Mouse (Mus musculus) embryonic facial prominence, embryonic 11.5 days (tissue): ENCODE measurements around the gene Hmgcs1. TPM values are rescaled to one million over a fixed set of nuclear protein-coding genes. Genes with fewer than 3 reads are reported as not detected.

Experiments
- ATAC-seq: fragments of 200-750 bp; cut with Nextera tagmentation; replicated peaks from 2 replicates; pipeline ENCODE4 v1.8.0; 2017; ENCODE audit warnings: low read depth; ENCODE audit not compliant: insufficient number of reproducible peaks, low FRiP score, low TSS enrichment
- DNase-seq: peaks from one replicate; pipeline ENCODE4 v3.0.0-alpha.2; 2015; ENCODE audit warnings: low spot score
- H3K27ac ChIP-seq: fragments of 300-500 bp; sonication (generic); replicated peaks from 2 replicates; pipeline ENCODE4 v1.5.1; 2014; ENCODE audit warnings: mild to moderate bottlenecking, low read depth, low read length, control low read depth
- H3K27me3 ChIP-seq: fragments of 300-500 bp; sonication (generic); 2 replicates; pipeline ENCODE4 v1.6.1; 2014; ENCODE audit warnings: mild to moderate bottlenecking, low read length, moderate library complexity, mixed read lengths; ENCODE audit not compliant: control insufficient read depth, insufficient read depth
- H3K36me3 ChIP-seq: fragments of 300-500 bp; sonication (generic); replicated peaks from 2 replicates; pipeline ENCODE4 v1.6.1; 2014; ENCODE audit warnings: low read depth, mild to moderate bottlenecking, low read length, moderate library complexity, mixed read lengths; ENCODE audit not compliant: control insufficient read depth, insufficient read depth
- H3K4me1 ChIP-seq: fragments of 300-500 bp; sonication (generic); 2 replicates; pipeline ENCODE4 v1.6.1; 2014; ENCODE audit warnings: low read length, mixed read lengths; ENCODE audit not compliant: control insufficient read depth, insufficient read depth
- H3K4me2 ChIP-seq: fragments of 300-500 bp; sonication (generic); 2 replicates; pipeline ENCODE4 v1.6.1; 2014; ENCODE audit warnings: low read depth, mild to moderate bottlenecking, control low read depth, low read length, moderate library complexity
- H3K4me3 ChIP-seq: fragments of 300-500 bp; sonication (generic); 2 replicates; pipeline ENCODE4 v1.5.1; 2014; ENCODE audit warnings: low read depth, low read length, control low read depth
- H3K9ac ChIP-seq: fragments of 300-500 bp; sonication (generic); replicated peaks from 2 replicates; pipeline ENCODE4 v1.6.1; 2014; ENCODE audit warnings: mild to moderate bottlenecking, control low read depth, low read length
- H3K9me3 ChIP-seq: fragments of 300-500 bp; sonication (generic); replicated peaks from 2 replicates; pipeline ENCODE4 v1.6.1; 2016; ENCODE audit warnings: mild to moderate bottlenecking, low read length, inconsistent platforms, mixed read lengths; ENCODE audit not compliant: control insufficient read depth
- WGBS: fragments of 180-500 bp; shearing (Covaris S2); extraction: QIAGEN DNeasy Blood & Tissue Kit; methylation state at CpG from one replicate; pipeline ENCODE4 v1.1.7; 2014; 5-methylcytosine and 5-hydroxymethylcytosine counted together
- polyA plus RNA-seq: library from polyadenylated mRNA; unstranded; fragments of >200 nt; fragmentation: Nextera tagmentation; extraction: Ambion mirVana; gene quantifications from 2 replicates; pipeline ENCODE4 v1.2.1, GENCODE M21; 2014

Gene Hmgcs1
- polyA plus RNA-seq, 1 experiment from 2014 or later = 293 TPM

DNA sequence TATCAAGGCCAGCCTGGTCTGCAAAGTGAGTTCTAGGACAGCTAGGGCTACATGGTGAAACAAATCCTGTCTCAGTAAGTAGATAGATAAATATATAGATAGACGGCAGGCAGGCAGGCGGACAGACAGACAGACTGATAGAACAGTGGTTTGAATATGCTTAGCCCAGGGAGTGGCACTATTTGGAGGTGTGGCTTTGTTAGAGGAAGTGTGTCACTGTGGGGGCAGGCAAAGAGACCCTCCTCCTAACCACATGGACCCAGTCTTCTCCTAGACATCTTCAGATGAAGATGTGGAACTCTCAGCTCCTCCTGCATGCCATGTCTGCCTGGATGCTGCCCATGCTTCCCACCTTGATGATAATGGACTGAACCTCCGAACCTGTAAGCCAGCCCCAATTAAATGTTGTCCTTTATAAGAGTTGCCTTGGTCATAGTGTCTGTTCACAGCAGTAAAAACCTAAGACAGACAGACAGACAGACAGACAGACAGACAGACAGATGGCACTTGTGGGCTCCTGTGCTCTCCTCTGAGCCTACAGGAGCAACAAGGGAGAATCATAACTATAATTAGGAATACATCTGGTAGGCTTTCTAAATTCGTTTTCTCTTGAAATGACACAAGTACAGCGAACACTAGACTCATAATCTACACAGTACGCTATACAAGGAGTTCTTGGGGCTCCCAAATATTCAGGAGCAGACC, 52.7 kb downstream of the Hmgcs1 start:
- Histone ChIP-seq H3K4me1 (no peaks in the 10 kb centered on the region; the same call in 1 of the 2 replicates), H3K27me3 (no peaks in the 10 kb centered on the region), H3K9ac (no peak overlapping the region), H3K4me3 (no peak overlapping the region), H3K27ac (no peak overlapping the region), H3K36me3 (no peaks in the 10 kb centered on the region), H3K4me2 (no peak overlapping the region), H3K9me3 (no peaks in the 10 kb centered on the region)
- ATAC-seq (no peak), DNase-seq (no peak)
- WGBS = 82% methylated on average over 6 of the region's 6 CpGs

DNA sequence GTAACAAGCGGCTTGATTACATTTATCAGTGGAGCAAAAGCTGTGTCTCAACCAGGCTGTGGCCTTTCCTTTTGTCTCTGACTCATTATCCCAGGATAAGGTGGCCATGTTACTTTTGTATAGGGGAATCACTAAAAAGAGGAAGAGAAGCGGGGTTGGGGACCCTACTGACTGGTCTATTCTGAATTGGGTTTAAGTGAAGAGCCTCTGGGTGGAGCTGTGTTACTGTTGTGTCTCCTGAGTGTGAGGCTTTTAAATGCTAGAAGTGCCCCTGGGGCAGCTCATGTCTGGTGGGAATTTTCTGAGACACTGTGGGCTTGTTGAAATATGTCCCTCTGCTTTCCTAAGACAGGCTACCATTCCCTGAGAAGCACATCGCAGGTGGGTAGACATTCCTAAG, 53.3 kb downstream of the Hmgcs1 start:
- no peaks in the 10 kb centered on the region for H3K9me3 ChIP-seq
- no peak for ATAC-seq
- no peaks in the 10 kb centered on the region for H3K27me3 ChIP-seq
- H3K9ac ChIP-seq = no peak overlapping the region
- H3K4me3 ChIP-seq = no peak overlapping the region
- H3K4me1 ChIP-seq = no peaks in the 10 kb centered on the region; the same call in 1 of the 2 replicates
- WGBS = 62% methylated on average over 3 of the region's 3 CpGs
- H3K36me3 ChIP-seq = no peaks in the 10 kb centered on the region
- no peak for DNase-seq
- no peak overlapping the region for H3K27ac ChIP-seq
- no peak overlapping the region for H3K4me2 ChIP-seq

DNA sequence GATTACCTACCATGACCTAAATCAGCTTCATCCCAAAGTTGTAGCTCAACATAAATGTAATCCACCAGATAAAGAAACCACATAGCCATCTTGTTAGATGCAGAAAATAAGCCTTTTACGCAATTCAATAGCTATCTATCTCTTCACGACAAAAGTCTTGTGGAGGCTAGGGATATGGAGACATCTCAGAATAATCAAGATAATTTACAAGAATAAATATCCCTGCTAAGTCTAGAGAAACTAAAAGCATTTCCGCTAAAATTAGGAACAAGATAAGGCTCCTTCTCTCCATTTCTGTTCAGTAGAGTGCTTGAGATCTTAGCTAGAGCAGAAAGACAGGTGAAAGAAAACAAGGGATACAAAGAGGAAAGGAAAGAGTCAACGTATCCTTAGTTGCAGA, 56.8 kb downstream of the Hmgcs1 start:
- Histone ChIP-seq H3K9me3 (no peaks in the 10 kb centered on the region), H3K9ac (no peak overlapping the region), H3K4me1 (no peaks in the 10 kb centered on the region; the same call in 1 of the 2 replicates), H3K27ac (no peak overlapping the region), H3K36me3 (no peaks in the 10 kb centered on the region), H3K4me3 (no peak overlapping the region), H3K27me3 (no peaks in the 10 kb centered on the region), H3K4me2 (no peak overlapping the region)
- no peak for ATAC-seq
- WGBS = 91% methylated on average over 4 of the region's 4 CpGs
- DNase-seq = no peak

DNA sequence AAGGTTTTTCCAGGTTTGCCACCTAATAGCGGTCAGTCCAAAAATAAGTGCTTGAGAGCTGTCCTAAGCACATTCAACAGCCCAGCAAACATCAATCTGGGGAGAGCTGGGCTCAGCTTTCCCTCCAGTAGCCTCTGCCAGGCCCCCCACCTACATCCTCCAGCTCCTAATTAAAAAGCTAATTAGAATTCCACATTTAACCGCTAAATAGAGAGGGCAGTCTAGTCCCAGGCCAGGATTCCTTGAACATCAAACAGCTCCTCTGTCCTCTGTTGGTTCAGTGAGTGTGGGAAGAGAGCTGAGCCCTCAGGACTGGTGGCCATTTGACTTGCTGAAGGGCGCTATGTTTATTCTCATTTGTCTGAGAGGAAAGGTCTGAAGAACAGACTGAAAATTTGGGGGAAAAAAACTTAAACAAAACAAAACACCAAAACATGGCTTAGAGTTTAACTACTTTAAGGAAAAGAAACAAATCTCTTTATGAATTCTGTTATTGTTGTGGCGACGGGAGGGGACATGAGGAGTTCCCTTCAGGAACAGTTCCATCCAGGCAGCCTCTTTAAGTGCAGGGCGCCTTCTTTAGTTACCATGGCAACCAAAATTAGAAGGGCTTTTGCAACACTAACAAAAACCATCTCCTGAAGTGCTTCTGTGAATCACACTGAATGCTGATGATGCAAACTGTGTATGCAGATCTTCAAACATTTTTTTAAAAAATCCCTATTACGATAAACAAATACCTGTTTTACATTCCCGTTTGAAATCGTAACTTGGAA, 63.9 kb downstream of the Hmgcs1 start:
- no peak overlapping the region for H3K4me2 ChIP-seq
- 52% methylated on average over 9 of the region's 9 CpGs for WGBS
- no peaks in the 10 kb centered on the region for H3K36me3 ChIP-seq
- DNase-seq = peak; percentile 34
- H3K4me3 ChIP-seq = no peak overlapping the region
- H3K27ac ChIP-seq = no peak overlapping the region
- no peaks in the 10 kb centered on the region for H3K27me3 ChIP-seq
- no peak overlapping the region for H3K9ac ChIP-seq
- no peaks in the 10 kb centered on the region for H3K9me3 ChIP-seq
- H3K4me1 ChIP-seq = no peaks in the 10 kb centered on the region
- no peak for ATAC-seq

DNA sequence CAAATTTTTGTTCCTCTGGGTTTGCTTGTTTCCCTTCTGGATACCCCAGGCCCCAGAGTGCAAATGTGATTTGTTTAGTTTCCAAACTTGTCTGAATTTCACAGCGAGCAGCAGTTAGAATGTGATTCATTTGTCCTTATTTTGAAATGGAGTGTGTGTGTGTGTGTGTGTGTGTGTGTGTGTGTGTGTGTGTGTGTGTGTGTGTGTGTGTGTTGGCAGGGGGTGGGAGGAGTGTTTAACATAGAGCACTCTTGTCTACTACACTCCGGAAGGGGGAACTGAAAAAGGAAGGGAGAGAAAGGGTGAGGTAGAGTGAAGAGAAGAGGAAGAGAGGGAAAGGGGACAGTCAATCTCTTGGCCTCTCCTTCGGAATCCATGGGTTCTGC, 64.4 kb downstream of the Hmgcs1 start:
- H3K4me2 ChIP-seq = peak overlapping the region; percentile 93
- no peak overlapping the region; the same call in 1 of the 2 replicates for H3K4me3 ChIP-seq
- H3K9ac ChIP-seq = no peak overlapping the region; the same call in 1 of the 2 replicates
- ATAC-seq (no peak), DNase-seq (no peak)
- WGBS = 37% methylated on average over 3 of the region's 3 CpGs
- no peaks in the 10 kb centered on the region for H3K27me3 ChIP-seq
- H3K27ac ChIP-seq = no peak overlapping the region
- no peaks in the 10 kb centered on the region for H3K36me3 ChIP-seq
- no peaks in the 10 kb centered on the region for H3K4me1 ChIP-seq
- no peaks in the 10 kb centered on the region for H3K9me3 ChIP-seq

DNA sequence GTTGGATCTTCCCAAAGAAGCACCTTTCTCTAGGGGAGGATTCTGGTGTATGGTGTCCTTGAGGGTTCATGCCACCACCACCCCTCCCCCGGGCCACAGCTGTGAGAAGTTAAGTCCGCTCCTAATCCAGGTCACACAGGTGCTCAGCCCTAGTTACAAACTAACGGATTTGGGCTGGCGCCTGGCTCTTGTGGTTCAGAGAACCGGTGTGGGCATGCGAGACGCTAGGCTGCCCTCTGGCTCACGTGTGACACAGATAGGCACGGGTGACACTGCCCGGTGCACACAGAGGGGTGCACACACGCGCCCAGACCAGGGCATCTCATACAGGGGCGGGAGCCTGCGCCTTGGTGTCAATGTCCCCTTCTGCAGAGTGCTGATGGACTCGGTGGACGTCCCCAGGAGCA, 65.0 kb downstream of the Hmgcs1 start:
- peak overlapping the region; percentile 93 for H3K4me2 ChIP-seq
- no peaks in the 10 kb centered on the region for H3K9me3 ChIP-seq
- DNase-seq = no peak
- H3K9ac ChIP-seq = peak overlapping the region; percentile 60
- H3K4me3 ChIP-seq = peak overlapping the region; percentile 54
- WGBS = 1% methylated on average over 16 of the region's 16 CpGs
- no peak overlapping the region for H3K27ac ChIP-seq
- no peaks in the 10 kb centered on the region for H3K36me3 ChIP-seq
- H3K4me1 ChIP-seq = no peaks in the 10 kb centered on the region
- H3K27me3 ChIP-seq = no peaks in the 10 kb centered on the region
- peak; percentile 59 for ATAC-seq

DNA sequence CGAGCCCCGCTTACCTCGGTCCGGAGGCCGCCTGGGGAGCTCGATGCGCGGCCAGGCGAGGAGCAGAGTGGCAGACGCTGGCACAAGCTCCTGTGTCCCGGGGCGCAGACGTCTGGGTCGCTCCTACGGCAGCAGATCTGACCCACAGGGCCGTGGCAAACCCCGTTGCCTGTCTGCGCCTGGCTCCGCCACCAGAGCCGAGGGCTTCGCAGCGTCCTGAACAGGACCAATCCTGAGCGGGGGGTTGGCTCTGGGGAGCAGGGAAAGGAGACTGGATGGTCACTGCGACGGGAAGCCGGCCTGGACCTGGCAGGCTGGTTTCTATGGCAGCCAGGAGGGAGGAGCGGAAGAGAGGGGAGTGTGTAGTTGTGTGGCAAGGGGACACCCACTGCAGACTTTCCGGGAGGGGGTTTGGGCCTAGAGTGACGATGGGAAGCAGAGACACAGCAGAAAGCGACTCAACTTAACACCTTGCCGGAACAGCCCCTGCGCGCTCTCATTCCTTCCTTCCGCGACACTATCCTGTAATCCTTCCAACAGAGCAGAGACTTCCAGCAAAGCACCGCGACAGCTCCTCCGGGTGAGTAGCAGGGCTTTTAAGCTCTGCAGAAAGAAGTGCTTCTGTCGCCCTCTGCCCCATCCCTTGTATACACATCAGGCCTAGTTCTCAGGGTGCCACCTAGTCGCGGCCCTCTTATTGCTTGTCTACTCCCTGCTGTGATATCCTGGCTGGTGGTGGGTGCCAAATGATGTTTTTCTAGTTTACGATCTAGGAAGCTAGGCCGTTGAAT, 65.7 kb downstream of the Hmgcs1 start, which contains the start of gene Nim1k:
TSS of gene Nim1k (minus strand) at position 202 of the 791 bp plus-strand sequence.
- H3K27ac ChIP-seq = no peak within 1 kb of the TSS
- ATAC-seq (peak; percentile 97), DNase-seq (peak; percentile 82)

More for the DNA sequence above, 65.7 kb downstream of the Hmgcs1 start, which contains the start of gene Nim1k:
- Histone ChIP-seq H3K27me3 (no peaks in the 10 kb centered on the region), H3K36me3 (no peaks in the 10 kb centered on the region), H3K4me1 (no peaks in the 10 kb centered on the region), H3K4me2 (peak within 1 kb of the TSS; percentile 93), H3K9me3 (no peaks in the 10 kb centered on the region), H3K4me3 (peak within 1 kb of the TSS; percentile 54), H3K9ac (peak within 1 kb of the TSS; percentile 60)
- 2% methylated on average over 42 of the region's 43 CpGs for WGBS
